Comparison of ENCODE assay signal across 9 mouse cellular contexts in the genomic region with DNA sequence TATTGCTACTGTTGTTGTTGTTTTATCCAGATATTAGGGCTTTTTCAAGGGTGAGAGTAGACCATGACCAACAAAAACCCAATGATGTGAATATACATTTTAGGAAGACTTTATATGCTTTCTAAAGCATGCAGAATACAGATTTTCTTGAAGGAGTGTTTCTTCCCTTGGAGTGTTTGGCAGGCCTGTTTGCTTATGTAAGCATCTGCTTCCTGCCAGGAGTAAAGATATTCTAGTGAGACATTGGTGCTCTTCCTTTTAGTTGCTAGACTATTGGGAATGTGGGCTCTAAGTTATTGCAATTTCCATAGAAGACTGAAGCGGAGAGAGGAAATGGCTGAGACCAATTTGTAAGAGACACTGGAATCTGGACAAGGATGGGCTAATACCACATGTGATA.
"Had no signal": no experiment of that assay in that cellular context is flagged by ENCODE, and none has a peak within 500 bp of the region (broad histone marks: within the 10 kb centered on the region; RNA-seq: fewer than 3 reads in every experiment).

No protein-coding gene starts in this region.

- H3K27me3 ChIP-seq: limb, embryonic 12.5 days; liver, embryonic 13.5 days; midbrain, embryonic 13.5 days had no signal

- H3K27ac ChIP-seq: limb, embryonic 12.5 days; liver, embryonic 13.5 days; midbrain, embryonic 13.5 days had no signal

- DNase-seq: kidney, adult 8-10 months; kidney, postnatal 25 days; liver; liver, embryonic 13.5 days; liver, postnatal 0 days; thymus, adult 2 months; thymus, postnatal 25 days had no signal

- H3K4me1 ChIP-seq: limb, embryonic 12.5 days; liver, embryonic 13.5 days; midbrain, embryonic 13.5 days had no signal

- H3K36me3 ChIP-seq: limb, embryonic 12.5 days; liver, embryonic 13.5 days; midbrain, embryonic 13.5 days had no signal

- H3K4me3 ChIP-seq: limb, embryonic 12.5 days; liver, embryonic 13.5 days; midbrain, embryonic 13.5 days had no signal

- H3K9me3 ChIP-seq: limb, embryonic 12.5 days; liver, embryonic 13.5 days; midbrain, embryonic 13.5 days had no signal
